Mouse (Mus musculus): ENCODE measurements around the gene Stt3a.

Stt3a gene

DNA sequence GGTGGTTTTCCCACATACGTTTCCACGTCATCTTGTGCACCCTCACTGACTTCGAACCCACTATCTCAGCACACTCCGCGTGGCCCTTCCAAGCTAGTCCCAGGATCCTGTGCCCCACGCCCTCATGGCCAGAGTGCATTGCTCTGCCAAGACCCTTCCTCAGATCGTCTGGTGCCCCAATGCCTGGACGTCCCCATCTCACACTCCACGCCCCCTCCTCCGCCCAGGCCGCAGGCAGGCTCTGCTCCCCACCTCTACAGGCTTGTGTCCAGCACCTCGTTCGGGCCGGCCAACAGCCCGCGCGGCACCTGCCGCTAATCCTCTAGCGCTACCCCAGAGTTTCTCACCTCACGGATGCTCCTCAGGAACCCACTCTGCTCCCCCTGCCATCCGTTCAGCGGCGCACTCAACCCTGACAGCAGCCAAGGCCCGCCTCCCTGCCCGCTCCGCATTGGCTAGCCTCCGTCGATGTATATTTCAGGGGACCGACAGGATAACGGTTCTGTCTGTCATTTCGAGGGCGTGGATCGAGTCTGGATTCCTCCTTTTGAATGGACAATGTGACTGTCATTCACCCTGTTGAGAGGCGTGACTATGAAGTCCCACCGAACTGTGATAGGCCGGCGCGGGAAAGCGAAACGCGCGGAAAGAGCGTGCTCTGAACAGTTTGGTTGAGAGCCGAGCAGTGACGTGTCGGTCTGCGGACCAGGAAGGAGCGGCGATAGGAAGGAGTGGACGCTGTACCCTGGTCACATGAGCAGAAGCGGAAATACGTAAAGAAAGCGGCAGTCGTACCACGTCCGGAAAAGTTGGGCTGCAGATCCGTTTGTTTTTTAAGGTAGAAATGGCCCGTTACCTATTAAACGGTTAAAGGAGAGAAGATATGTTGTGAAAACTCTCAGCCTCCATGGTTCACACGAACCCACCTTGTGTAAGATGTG lies at the start of gene Stt3a:
Gene Stt3a, minus strand, starts transcription at position 477 of the 941 bp plus-strand sequence.
- in situ Hi-C loops (cut with MboI, MseI), result loop anchor here (5.0 to 25.0 kb wide), 2 partner anchors 40 to 1205 kb away; partner anchors contain the start of genes Chek1, Ddx25, Hyls1 and Pate2

DNA sequence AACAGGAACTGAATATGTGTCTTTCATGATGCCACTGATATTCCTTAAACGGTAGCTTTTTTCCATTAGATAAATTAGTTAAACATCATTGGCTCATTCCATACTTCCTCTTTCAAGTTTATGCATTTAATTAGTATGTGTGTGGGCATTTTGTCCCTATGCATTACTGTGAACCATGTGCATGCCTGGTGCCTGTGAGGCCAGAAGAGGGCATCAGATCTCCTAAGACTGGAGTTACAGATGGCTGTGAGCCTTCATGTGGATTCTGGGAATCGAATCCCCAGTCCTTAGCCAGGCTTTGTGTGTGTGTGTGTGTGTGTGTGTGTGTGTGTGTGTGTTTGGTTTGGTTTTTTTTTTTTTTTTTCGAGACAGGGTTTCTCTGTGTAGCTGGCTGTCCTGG lies 47.0 kb upstream of the Stt3a start:
- in situ Hi-C loops (cut with MboI, MseI), result no loop called here

DNA sequence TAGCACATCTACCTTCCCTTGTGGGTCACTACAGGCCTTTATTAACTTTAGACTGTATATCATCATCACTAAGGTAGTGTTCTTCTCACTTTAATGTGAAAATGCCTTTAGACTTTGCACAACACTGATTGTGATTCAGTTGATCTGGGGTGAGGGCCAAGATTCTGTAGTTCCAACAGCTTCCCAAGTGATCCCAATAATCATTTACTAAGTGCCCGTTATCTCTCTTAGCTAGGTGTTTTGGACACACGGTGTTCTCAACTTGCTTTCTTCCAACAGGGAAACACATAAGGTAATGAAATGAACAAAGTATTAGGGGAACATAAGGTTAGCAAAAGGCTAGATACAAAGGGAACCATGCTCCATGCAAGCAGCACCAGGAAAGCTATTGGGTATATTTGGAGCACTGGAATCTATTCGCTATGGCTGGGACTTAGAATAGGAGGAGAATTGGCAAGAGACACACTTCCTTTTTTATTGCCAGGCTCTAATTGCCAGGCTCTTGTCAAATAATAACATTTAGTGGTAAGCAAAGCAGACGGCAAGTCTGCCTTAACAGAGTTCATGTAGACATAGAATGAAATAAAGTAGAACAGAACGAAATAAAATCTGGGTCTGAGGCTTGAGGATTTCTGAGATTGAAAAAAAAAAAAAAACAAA lies 40.8 kb upstream of the Stt3a start:
- in situ Hi-C loops (cut with MboI, MseI), result no loop called here

DNA sequence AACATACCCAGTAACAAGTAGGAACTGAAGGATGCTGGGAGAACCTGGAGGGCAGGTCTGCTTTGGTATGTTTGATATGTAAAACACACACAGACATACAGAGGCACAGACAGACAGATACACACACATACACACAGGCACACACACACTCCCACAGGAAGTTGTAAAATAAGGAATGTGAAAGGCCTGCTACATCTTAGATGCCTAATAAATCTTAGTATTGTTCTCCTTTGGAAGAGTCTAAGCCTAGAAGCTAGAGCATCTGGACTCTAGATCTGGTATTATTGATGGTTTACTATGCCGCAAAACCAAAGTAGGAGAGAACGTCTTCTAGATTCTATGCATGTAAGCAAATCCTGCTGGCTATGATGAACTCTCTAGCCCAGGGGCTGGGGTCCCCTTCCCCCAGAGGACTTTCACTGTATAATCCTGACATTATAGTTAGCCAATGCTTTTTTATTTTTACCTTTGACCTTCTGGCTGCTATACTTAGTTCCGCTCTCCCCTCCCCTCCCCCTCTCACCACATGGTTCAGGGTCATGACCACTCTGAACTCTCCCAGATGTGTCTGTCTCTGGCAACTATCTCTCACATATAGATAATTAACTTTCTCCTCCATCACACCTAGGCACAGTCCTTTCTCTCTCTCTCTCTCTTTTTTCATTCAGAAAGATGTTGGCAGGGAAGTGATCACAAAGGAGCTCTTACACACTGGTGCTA lies 37.9 kb upstream of the Stt3a start:
- in situ Hi-C loops (cut with MboI, MseI), result no loop called here

DNA sequence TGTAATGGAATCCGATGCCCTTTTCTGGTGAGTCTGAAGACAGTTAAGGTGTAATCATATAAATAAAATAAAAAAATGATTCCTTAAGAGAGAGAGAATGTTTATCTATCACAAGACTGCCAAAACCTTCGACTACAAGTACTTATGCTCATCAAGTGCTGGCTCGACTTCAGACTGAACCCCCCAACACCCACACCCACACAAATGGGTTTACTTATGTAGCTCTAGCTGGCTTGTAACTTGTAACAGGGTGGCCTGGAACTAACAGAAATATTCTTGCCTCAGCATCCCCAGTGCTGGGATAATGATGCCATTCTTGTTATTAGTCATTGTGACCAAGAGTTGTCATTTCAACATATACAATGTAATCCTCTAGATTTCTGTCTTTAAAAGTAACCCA lies 36.4 kb upstream of the Stt3a start:
- in situ Hi-C loops (cut with MboI, MseI), result no loop called here

DNA sequence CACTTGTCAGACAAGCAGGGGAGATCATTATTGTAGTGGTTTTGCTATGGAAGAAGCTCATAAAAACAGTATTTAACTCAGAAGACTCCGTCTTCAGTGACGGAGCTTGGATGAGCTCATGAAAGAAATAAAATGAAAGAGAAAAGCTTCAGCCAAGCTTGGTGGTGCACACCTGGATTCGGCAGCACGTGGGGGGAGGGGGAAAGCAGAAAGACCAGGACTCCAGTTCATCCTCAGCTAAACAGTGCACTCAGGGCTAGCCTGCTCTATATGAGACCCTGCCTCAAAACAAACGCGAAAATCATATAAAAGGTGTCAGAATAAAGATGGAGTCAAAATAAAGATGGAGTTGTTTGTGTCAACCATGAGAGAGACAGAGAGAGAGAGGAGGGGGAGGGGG lies 35.9 kb upstream of the Stt3a start:
- in situ Hi-C loops (cut with MboI, MseI), result no loop called here

DNA sequence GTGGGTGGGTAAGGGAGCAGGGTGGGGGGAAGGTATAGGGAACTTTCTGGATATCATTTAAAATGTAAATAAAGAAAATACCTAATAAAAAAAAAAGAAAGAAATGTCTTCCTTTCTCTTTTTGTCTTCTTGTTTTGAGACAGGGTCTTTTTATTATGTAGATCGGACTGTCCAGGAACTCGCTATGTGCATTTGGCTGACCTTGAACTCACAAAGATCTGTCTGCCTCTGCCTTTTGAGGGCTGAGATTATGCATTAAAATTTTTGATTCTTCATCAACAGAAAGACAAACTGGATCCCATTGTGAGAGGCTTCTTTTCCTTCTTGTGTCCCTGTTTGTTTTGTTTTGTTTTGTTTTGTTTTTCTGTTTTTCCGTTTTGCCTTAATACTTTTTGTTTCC lies 35.5 kb upstream of the Stt3a start:
- in situ Hi-C loops (cut with MboI, MseI), result no loop called here

DNA sequence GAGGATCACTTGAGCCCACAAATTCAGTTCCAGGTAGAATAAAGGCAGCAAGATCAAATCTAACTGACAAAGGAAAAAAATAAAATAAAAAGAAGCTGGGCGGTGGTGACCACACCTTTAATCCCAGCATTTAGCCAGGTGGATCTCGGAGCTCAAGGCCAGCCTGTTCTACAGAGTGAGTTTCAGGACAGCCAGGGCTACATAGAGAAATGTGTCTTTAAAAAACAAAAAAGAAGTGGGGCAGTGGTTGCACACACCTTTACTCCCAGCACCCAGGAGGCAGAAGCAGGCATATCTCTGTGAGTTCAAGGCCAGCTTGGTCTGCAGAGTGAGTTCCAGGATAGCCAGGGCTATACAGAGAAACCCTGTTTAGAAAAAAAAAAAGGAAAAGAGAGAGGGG lies 34.5 kb upstream of the Stt3a start:
- in situ Hi-C loops (cut with MboI, MseI), result no loop called here

DNA sequence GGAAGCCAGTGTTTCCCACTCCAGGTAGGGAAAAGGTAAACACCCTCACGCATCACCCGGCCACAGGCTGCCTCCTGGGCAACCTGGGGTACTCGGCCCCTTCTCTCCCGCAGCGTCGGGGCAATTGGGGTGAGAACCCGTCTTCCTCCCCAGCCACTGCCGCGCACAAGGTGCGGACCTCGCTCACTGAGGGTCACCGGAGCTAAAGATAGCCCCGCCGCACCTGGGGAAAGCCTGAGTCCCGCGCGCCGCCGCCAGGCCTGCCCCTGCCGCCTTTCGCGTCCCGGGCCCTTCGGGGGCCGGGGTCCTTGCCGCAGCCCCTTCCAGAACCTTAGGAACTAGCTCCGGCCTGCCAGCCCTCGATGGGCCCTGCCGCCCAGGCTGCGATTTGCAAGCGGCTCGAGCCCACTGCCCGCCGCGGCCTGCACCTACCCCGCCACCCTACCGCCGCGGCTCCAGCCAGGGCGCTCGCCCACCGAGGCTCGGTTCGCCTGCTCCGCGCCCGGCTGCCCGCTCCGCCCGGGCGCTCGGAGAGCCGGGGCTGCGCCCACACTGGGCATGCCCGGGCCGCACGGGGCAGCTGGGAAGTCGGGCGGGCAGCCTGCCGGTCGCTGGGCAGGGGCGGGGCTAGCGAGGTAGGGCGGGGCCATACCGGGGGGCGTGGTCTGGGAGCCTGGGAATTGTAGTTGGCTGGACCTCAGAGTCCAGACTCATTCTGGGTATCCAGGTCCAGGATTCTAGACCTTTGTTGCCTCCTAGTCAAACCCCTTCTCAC lies 29.5 kb upstream of the Stt3a start, which contains the start of gene Ei24:
Gene Ei24, minus strand, starts transcription at position 613 of the 775 bp plus-strand sequence.
- in situ Hi-C loops (cut with MboI, MseI), result no loop called here

DNA sequence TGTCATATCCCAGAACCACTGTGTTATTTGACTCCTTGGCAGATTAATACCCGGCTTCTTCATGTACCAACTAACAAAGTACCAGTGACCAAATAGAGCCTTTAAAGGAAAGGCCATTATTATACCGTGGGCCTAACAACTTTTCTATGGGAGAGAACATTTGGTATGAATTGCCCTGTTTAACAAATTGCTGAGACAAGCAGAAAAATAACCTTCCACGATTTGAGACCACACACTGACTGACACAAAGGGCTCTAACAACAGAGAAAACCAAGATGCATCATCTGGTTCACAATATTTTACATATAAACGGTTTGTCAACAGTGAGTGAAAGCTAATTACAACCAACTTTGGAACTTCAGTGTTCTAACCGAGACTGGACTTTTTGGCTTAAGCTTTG lies 28.7 kb upstream of the Stt3a start:
- in situ Hi-C loops (cut with MboI, MseI), result no loop called here

DNA sequence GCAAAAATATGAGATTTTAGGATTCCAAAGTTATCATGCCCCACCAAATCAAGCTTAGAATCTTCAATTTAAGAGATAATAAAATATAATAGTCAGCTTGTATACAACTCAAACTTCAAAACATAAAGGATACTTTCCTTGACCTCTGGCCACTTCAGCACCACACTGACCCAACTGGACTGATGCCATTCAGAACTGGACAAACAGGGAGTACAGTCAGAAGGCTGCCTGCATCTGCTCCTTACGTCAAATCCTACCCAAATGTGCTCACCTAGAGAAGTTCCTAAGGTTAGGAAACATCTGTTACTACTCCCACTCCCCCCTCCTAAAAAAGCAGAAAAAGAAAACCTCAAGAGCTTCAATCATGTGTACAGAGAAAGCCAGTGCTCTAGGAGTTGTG lies 28.1 kb upstream of the Stt3a start:
- in situ Hi-C loops (cut with MboI, MseI), result no loop called here

DNA sequence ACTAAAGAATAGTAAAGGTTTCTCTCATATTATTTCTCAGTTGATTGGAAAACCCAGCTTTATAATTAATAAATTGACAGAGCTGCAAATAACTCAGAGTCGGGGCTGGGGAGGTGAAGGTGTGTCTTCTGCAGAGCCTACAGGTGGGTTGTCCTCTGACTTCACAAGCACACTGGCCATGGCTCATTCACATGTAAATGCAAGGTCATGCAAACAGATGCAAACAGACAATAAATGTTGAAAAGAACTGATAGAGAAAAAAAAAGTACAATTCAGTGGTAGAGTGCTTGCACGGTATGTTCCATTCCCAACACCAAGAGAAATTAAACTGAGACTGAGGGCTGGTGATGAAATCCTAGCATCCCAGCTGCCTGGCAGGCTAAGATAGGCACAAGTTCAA lies 27.0 kb upstream of the Stt3a start:
- in situ Hi-C loops (cut with MboI, MseI), result no loop called here

DNA sequence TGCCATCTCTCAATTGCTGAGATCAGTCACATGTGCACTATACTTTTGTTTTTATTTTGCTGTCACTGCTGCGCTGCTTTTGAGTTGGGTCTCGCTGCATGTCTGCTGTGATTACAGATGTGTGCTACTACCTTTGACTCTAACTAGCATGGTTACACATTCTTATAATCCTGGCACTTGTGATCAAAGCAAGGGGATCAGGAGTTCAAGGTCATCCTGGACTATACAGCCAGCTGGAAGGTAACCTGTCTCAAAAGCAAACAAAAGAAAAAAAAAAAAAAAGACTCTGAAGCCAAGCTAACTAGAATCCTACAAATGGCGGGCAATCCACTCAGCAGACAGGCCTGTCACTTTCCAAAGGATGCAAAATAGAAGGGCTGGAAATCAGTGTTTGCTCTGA lies 24.7 kb upstream of the Stt3a start:
- in situ Hi-C loops (cut with MboI, MseI), result no loop called here

DNA sequence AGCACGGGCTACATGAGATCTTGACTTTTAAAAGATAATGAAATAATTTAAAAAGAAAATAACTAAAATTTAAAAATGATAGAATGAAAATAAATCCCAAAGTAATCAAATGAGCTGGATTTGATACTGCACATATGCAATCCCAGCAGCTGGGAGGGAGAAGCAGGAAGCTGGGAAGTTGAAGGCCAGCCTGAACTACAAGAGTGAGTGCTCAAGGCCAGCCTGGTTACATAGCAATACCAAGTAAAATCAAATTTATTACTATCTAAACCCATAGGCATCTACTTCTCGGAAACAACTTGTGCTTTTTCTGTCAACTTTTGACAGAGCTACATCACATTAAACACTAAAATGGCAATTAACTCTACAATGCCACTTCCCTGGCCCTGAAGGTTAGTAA lies 16.4 kb upstream of the Stt3a start:
- in situ Hi-C loops (cut with MboI, MseI), result no loop called here

DNA sequence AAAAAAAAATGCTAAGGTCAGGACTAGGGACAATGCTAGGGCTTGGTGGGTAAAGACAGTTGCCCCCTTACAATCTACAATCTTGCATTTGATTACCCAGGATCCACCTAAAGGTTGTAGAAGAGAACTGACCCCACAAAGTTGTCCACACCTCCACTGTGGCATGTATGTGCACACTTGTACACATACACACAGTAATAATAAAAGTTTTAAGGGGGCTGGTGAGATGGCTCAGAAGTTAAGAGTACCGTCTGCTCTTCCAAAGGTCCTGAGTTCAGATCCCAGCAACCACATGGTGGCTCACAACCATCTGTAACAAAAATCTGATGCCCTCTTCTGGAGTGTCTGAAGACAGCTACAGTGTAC lies 1.6 kb upstream of the Stt3a start:
- in situ Hi-C loops (cut with MboI, MseI), result loop anchor here (5.0 to 25.0 kb wide), 2 partner anchors 42 to 1207 kb away; partner anchors contain the start of genes Chek1, Ddx25, Hyls1 and Pate2

DNA sequence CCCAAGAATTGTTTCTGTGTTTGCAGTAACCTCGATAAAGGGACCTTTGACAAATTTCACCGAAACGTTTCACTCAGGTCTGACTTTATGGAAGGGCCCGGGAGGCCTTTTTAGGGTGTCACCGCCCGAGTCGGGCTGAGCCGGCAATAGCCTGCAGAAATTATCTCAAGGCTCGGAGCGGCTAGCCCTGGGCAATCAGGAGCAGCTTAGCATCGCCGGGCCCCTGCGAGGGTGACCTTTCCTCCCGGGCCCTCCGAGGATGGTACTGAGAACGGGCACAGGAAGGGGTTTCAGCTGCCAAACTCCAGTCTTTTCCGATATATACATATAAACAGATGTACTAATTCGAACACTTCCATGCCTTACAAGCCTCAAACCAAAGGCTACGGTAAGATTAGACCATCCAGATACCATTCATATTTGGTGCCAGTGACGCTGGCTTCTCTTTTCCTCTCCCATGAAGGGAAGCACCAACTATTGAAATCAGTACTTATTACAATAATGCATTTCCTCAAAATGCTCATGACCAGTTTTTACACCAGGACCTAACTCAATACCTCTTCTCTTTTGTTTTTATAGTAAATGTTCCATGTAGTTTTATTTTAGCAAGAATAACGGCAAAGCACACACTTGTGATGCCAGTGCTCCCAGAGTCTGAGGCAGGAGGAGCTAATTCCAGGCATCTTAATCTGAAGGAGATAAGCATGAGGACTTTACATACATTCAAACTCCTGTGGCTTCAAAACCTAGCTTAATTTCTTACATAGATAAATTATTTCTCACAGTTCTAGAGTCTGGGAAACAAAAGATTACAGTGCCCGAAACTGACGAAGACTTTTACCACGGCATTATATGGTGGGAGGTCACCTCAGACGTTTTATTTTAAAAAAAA lies 923 bp upstream of the Stt3a start:
- in situ Hi-C loops (cut with MboI, MseI), result loop anchor here (5.0 to 25.0 kb wide), 2 partner anchors 41 to 1206 kb away; partner anchors contain the start of genes Chek1, Ddx25, Hyls1 and Pate2

DNA sequence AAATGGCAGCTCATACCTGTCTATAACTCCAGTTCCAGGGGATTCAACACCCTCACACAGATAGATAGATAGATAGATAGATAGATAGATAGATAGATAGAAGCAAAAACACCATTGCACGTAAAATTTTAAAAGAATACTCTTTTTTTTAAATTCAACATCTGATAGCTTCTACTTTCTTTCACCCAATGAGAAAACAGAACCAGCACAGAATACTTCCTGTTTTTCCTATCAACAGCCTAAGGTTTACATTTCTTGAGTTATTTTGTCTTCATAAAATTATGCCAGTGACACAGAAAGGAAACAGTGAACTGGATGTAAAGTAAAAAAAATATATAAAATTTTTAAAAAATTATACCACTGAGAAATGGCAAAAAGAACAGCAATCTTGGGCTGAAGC lies 3.1 kb downstream of the Stt3a start:
- in situ Hi-C loops (cut with MboI, MseI), result loop anchor here (25.0 kb wide), 1 partner anchor 1202 kb away; the partner anchor contains the start of genes Ddx25, Hyls1, Pate2 and Pus3

DNA sequence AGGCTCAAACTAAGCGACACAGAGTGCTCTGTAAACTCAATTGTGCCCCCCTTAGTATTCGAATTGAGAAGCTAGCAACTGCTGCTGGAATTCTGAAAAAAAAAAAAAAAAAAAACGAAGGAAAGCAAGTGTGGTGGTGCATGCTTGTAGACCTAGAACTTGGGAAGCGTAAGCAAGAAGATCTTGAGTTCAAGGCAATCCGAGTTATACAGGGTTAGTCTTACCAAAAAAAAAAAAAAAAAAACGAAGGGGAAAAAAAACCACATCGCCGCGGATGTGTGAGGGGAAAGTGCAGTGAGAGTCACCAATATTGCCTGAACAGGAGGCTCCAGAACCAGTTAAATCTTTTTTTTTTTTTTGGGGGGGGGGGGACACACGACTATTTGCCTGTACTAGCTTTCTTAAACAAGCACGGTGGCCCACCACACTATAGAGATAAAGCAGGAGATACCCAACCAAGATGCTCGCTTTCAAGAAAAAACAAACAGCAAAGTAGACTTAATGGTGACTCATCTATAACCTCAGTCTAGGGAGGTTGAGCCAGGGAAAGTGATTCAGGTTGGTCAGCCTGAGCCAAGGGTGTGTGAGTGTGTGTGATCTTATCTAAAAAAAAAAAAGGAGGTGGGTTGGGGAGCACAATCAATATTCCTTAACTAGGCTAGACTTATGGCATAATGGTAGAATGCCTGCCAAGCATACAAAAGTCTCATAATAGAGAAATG lies 40.3 kb downstream of the Stt3a start, which contains the start of gene Chek1:
Gene Chek1, minus strand, starts transcription at position 32 of the 722 bp plus-strand sequence.
- in situ Hi-C loops (cut with MboI, MseI), result loop anchor here (5.0 to 10.0 kb wide), 2 partner anchors 40 to 1612 kb away; partner anchors contain the start of genes St3gal4 and Stt3a

All from regulatory T cell (primary cell).